Mouse (Mus musculus) neural tube, embryonic 10.5 days (tissue): ENCODE measurements around the gene Myo1c.

ENCODE experiments used
- DNase-seq: peaks from one replicate; pipeline ENCODE4 v3.0.0-alpha.2; 2017; ENCODE audit warnings: low spot score; ENCODE audit errors: extremely low spot score

The Myo1c gene

DNA sequence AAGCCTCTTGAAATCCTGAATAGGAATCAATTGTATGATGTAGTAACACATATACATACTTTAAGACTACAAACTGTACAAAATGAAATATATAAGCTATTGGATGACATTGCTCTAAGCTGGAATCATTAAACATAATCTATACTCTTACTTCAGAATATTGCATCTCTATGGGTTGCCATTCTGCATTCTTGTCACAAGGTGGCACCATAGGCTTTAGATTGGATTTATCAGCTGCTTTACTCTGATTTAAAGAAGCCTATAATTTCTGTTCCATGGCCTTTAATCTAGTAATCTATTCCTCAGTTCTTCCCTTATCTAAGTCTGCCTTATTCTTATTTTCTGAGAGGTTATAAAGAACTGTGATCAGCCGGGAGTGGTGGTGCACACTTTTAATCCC, 63.6 kb downstream of the Myo1c start:
- DNase-seq = no peak

DNA sequence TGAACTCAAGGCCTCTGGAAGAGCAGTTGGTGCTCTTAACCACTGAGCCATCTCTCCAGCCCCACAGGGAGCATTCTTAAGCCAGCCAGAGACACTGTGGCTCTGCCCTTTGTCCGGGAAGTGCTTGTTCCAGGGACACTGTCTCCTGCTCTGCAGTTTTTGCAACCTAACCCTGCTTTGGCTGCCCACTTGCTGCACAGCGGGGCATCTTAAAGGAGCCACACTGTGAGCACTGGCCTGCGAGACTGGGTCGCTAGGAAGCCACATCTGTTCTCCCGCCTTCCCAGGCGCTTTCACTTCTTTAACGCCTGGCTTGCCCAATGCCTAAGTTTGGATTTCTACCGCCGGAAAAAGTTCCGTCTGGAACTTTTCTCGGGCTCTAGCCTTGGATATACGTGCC, 65.3 kb downstream of the Myo1c start:
- DNase-seq = no peak

DNA sequence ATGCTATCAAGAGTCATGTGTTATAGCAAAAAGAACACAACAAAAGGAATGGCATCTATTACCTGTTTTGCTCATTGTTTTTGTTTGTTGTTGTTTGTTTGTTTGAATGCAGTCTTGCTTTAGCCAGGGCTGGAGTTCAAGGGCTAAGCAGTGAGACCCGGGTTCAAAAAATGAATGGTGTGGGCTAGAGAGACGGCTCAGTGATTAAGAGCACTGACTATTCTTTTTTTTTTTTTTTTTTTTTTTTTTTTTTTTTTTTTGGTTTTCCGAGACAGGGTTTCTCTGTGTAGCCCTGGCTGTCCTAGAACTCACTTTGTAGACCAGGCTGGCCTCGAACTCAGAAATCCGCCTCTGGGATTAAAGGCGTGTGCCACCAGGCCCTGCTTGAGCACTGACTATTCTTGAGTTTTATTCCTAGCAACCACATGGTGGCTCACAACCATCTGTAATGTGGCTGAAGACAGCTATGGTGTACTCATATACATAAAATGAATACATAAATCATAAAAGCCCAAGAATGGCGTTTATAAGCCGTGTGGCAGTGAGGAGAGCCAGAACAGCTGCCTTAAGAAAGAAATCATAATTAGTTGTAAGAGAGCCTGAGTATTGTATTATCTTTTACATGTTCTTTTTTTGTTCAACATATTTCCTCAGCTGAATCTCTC, 66.5 kb downstream of the Myo1c start:
- DNase-seq = no peak

DNA sequence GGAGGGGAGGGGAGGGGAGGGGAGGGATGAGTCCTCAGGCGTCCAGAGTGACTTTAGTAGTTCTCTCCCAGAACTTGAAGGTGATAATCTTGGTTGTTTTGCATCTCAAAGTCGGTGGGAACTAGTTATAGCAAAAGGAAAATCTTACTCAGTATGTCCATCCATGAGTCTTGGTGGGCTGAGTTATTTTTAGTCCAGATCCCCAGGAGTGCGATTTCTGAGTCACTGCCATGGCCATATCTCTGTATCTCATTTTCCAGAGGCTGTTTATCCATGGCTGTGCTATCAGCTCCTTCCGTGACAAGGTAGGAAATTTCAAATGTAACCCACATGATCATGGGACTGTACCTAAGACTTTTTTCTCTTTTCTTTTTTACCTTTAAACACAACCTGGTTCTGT, 72.0 kb downstream of the Myo1c start:
- no peak for DNase-seq
